Mouse (Mus musculus) right cerebral cortex, postnatal 25 days (tissue): Measurements from ENCODE around the gene Pla2g10.
A peak's percentile ranks its signal among the peaks of the same experiment; 100 is the strongest.
"Not testable (repeated sequence)": the region's sequence is repeated elsewhere in the genome, so short reads cannot be mapped to it uniquely, and the experiment has no call there.

Experiments used
- DNase-seq: peaks from one replicate; pipeline ENCODE4 v3.0.0; 2022

The Pla2g10 gene

GRCm38 (mm10) chr16:13727811-13728335 is 2.9 kb downstream of the Pla2g10 start:
- DNase-seq, result no peak

GRCm38 (mm10) chr16:13722937-13723336 is 7.8 kb downstream of the Pla2g10 start:
- DNase-seq, result no peak

DNA sequence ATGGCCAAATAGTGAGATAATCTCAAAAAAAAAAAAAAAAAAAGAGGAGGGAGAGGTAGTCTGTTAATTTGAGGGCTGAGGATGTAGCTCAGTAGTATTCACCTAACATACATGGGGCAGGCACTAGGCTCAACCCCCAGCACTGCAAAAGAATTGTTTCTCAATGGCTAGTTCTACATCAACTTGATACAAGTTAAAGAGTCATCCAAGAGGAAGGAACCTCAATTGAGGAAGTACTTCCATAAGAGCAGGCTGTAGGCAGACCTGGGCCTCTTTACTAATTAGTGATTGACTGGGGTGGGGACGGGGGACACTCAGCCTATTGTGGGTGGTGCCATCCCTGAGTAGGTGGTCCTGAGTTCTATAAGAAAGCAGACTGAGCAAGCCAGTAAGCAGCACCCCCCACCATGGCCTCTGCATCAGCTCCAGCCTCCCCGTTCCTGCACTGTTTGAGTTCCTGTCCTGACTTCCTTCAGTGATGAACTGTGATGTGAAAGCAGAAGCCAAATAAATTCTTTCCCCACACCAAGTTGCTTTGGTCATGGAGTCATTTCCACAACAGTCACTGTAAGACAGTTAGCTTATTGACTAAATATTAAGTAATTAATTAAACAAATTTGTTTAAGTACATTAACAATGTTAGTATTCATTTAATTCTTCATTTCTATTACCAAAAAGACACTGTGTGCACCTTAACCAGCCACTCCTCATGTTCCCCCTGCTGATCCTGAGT is 13.8 kb downstream of the Pla2g10 start:
- no peak for DNase-seq

- no peak for DNase-seq
These were observed 15.9 kb downstream of the Pla2g10 start for GRCm38 (mm10) chr16:13714910-13715309.

GRCm38 (mm10) chr16:13704676-13705075 is 26.1 kb downstream of the Pla2g10 start:
- no peak for DNase-seq

DNA sequence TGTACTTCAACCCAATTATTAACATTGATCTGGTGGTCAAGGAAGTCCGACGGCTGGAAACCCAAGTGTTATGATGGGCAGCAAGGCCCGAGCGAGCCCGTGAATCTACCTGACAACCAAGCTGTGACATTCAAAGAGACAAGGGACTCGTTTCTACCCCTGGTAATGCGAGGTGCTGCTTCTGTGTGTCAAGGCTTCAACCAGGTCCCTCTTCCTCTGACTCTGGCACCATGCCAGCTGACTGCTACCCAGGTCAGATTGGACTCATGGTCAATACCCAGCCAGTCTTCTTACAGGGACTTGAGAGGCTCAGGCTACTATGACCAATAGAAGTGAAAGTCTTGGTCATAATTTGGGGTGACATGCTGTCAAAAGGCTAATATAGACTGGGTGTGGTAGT is 28.6 kb downstream of the Pla2g10 start:
- no peak for DNase-seq

DNA sequence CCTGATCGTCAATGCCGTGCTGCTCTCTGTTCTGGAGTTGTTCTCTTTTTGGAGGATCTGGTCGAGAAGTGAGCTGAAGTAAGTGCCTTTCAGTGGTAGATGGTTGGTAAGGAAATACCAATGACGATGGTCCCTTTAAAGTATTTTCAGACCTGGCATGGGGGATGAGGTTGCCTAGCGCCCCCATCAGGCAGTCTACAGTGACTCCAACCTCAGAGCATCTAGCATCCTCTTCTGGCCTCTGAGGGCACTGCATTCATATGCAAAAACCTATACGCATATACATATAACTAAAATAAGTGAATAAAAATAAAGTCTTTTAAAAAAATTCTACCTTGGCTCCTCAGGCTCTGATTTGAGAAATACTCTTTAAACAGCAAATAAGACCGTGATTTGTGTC is 31.8 kb downstream of the Pla2g10 start:
- DNase-seq, result no peak

DNA sequence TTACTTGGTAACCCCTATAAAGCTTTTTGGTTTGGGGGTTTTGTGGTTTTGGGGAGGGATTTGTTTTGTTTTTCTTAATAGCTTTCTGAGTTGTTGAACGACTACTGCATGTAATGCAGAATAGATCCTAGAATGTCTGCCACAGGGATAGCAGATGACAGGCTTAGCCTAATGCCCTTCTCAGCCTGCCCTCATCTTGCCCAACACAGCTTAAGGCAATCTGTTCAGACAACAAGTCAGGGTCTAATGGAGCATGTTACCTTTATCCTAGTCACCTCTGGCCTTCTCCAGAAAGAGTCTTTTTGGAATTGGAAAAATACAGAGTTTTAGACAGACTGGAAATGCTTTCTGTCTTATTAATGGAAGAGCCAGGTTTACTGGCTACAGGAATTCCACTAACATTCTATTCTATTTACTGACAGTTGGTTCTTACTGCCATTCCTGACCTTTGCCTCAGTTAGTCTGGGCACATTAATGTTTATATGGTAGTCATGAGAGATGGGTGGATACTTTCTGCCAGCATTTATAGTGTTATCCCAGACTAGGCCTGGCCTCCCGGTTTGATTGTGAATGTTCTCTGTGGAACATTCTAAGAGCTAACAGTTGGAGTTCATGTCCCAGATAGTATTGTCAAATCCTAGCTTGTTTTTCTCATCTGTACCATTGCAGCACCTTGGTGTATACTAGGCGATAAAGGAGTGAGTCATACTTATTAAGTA is 52.0 kb downstream of the Pla2g10 start:
- no peak for DNase-seq

GRCm38 (mm10) chr16:13674511-13674910 is 56.3 kb downstream of the Pla2g10 start:
- no peak for DNase-seq

DNA sequence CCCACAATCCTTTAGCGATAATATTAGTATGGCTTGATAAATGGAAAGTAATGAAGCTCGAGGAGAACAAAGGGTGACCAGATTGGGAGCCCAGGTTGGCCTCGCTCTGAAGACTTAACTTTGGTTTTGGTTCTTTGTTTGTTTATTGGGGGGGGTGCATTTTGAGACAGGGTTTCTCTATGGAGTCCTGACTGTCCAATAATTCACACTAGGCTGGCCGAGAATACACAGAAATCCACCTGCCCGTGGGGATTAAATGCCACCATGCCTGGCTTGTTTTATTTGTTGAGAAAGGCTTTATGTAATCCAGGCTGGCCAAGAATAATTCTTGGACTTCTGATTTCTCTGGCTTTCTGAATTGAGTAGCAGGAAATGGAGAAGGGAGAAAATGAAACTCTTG is 57.7 kb downstream of the Pla2g10 start:
- no peak for DNase-seq

- DNase-seq, result peak; percentile 34
These were observed 58.3 kb downstream of the Pla2g10 start for GRCm38 (mm10) chr16:13672386-13672898.

DNA sequence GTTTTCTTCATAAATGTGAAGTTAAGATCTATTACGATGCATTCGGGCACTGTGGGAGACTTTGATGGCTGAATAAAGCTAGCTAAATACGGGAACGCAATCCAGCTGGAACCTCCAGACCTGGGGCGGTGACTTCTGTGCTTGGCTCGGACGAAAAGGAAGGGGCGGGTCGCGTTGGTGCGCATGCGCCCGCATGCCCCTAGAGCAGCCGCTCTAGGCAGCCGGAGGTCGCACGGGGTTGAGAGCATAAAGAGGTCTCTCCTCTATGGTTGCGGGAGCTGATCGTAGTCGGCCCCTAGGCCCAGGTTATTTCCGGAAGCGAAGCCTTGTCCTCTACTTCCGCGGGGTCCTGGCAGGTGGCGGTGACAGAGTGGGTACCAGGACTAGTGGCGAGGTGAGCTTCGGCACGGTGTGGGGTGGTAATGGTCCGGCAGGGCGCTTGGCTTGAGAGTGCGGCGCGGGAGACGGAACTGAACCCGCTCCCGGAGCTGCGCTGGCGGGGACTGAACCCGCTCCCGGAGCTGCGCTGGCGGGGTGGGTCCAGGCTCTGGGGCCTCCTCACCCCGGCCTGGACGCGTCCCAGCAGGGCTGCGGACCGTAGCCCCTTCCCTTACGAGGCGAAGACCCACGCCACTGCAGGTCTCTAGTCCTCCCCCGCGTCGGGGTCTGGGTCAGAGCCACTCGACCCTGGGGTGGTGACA is 58.9 kb downstream of the Pla2g10 start, which contains the start of the genes Bfar and 3110001I22Rik:
TSS of gene Bfar (plus strand) at position 174 of the 701 bp plus-strand sequence.
TSS of gene 3110001I22Rik (plus strand) at position 245 of the 701 bp plus-strand sequence.
- DNase-seq, result peak; percentile 85

DNA sequence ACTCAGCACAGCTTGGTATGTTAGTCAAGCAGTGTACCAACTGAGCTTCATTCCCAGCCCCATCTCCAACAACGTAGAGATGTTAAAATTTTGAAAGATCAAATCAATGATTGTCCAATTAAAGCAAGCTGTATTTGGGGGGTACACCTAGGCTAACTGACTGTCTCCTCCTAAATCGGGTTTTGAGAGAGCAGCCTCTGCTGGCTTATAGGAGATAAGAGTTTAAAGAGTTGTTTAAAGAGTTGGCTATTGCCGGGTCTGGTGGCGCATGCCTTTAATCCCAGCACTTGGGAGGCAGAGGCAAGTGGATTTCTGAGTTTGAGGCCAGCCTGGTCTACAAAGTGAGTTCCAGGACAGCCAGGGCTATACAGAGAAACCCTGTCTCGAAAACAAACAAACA is 59.9 kb downstream of the Pla2g10 start:
- DNase-seq, result not testable (repeated sequence)

GRCm38 (mm10) chr16:13669282-13669681 is 61.5 kb downstream of the Pla2g10 start:
- DNase-seq, result no peak

GRCm38 (mm10) chr16:13668402-13669108 is 62.2 kb downstream of the Pla2g10 start:
- no peak for DNase-seq

DNA sequence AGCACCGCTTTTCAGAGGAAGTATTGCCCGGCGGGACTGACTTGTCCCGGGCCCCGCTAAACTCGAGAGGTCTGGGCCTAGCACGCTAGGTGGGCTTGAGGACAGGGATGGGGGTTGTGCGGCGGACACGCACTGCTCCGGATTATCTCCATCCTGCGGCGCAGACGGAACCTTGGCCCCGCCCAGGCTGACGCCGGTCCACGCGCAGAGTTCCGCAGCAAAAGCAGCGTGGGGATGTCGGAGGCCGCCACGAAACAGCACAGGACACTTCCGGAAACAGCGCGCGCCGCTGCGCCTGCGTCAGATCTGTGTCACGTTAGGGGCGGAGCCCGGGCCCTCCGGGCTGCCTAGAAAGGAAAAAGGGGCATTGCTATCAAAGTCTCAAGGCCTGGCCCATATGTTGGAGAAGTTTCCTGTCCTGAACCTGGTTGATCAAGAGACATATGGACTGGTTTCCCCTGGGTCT is 62.9 kb downstream of the Pla2g10 start, which contains the start of gene Parn:
TSS of gene Parn (minus strand) at position 293 of the 466 bp plus-strand sequence.
- DNase-seq, result peak; percentile 96
